Mouse (Mus musculus) gastrocnemius, adult 2 months (tissue): ENCODE data around the gene Orai2. TPM values are rescaled to one million over a fixed set of nuclear protein-coding genes. Genes with fewer than 3 reads are reported as not detected.
"Not testable (repeated sequence)": the region's sequence is repeated elsewhere in the genome, so short reads cannot be mapped to it uniquely, and the experiment has no call there.

Experiments used
- DNase-seq: peaks from one replicate; pipeline ENCODE4 v3.0.0; 2022
- H3K27ac ChIP-seq: fragments of 200-600 bp; 2 replicates; pipeline ENCODE4 v1.8.1; 2022; ENCODE audit warnings: mild to moderate bottlenecking
- H3K4me3 ChIP-seq: fragments of 200-600 bp; 2 replicates; pipeline ENCODE4 v1.8.1; 2022; ENCODE audit warnings: mild to moderate bottlenecking, moderate library complexity
- CTCF ChIP-seq: fragments of 200-600 bp; IDR thresholded peaks from 2 replicates; pipeline ENCODE4 v1.8.1; 2022; ENCODE audit warnings: antibody characterized with exemption, mild to moderate bottlenecking, moderate library complexity
- intact Hi-C: fragments of 180-260 bp; cut with DNase I; formaldehyde crosslinking; loops from one replicate; pipeline ENCODE4 v1.15.1; 2025
- total RNA-seq, 2 experiments: library from RNA; stranded (reverse); gene quantifications; 2 replicates each; pipeline ENCODE4 v1.2.3; 2021

Orai2 gene
- total RNA-seq, 2 experiments from 2014 or later: 0.43 to 0.75 TPM

DNA sequence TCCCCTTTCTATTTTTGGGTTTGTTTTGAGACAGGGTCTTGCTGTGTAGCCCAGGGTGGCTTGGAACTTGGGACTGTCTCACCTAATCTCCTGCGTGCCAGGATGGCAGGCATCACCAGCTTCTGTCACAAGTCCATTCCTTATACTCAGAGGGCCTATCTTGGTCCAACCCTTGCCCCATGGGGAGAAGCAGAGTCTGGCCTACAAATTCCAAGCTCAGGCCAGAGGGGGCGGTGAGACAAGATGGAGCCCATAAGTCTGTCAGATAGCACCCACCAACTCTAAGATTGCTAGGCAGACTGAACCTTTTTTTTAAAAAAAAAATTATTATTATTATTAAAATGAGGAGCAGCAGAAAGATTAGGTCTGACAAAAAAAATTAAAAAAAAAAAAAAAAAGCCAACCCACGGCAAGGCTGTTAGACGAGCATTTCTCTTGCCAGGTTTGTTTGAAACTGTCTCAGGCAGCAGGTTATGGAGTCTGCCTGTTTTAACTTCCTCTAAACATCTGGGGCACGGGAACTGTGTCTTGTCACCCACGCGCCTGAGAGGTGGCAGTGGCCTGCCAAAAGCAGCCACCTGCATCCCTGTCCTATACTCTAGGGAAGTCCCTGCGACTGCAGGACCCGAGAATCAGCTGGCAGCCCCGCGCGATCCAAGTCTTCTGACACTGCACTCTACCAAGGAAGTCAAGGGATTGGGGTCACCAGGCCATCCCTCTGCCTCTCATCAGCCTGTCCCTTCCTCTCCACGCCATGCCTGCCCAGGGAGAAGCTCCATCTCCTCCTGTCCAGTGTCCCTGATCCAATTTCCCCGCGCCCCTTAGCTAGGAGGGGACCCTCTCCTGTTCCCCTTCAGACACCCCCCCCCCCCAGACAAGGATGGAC is 644 bp downstream of the Orai2 start:
- intact Hi-C loops: no loop called here
- no peak for TF ChIP-seq CTCF
- peak overlapping the region; percentile 73 for H3K4me3 ChIP-seq
- DNase-seq: peak; percentile 39
- H3K27ac ChIP-seq: peak overlapping the region; percentile 69

DNA sequence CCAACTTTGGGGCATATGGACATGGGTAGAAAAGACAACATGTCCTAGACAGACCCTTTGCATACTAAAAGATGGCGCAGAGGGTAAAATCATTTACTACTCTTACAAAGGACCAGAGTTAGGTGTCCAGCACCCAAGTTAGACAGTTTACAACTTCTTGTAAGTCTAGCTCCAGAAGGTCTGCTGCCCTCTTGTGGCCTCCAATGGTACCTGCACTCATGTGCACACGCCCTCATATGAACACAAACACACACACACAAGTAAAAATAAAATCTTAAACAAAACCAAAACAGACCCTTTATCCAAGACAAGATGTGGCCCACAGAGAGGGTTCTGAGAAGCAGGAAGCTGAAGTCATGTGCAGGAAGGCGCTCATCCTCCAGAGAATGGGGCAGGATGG is 2.4 kb downstream of the Orai2 start:
- intact Hi-C loops: no loop called here
- peak; percentile 36 for TF ChIP-seq CTCF
- DNase-seq: no peak
- no peak overlapping the region for H3K4me3 ChIP-seq
- H3K27ac ChIP-seq: no peak overlapping the region

DNA sequence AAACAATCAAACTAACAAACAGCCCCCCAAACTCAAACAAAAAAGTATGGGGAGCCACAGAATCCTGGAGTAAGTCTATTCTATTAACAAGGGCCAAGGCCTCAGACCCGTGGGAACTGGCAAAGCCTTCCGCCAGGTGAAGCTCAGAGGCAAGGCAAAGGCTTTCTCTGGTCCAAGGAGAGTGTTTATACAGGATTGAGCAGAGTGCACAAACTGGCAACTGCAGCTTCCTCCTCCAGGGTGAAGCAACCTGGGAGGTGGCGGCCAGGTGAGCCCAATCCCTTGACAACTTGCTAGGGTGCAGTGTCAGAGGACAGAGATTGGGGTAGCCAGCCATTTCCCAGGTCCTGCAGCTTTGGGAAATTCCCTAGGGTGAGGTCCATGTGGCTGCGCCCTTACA is 3.2 kb downstream of the Orai2 start:
- no peak for DNase-seq
- no peak overlapping the region for H3K27ac ChIP-seq
- TF ChIP-seq CTCF: no peak
- no peak overlapping the region for H3K4me3 ChIP-seq
- intact Hi-C loops: no loop called here

DNA sequence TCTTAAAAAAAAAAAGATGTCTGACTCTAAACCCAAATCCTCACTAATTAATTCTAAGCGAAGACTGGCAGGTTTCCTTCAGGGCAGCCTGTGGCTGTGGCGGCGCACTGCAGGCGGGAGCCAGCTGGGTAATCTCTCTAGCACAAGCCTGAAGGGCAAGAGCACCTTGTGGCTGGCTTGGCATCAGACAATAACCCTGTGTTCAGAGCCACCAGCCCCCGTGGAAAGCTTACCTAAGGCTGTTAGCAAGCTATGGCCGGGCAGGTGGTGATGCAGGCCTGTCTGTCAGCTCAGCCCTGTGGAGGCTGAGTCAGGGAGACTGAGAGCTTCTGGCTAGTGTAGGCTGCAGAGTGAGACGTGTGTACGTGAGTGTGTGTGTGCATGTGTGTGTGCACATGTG is 5.3 kb downstream of the Orai2 start:
- Histone ChIP-seq H3K27ac (no peak overlapping the region), H3K4me3 (no peak overlapping the region)
- no peak for DNase-seq
- TF ChIP-seq CTCF: no peak
- intact Hi-C loops: no loop called here

DNA sequence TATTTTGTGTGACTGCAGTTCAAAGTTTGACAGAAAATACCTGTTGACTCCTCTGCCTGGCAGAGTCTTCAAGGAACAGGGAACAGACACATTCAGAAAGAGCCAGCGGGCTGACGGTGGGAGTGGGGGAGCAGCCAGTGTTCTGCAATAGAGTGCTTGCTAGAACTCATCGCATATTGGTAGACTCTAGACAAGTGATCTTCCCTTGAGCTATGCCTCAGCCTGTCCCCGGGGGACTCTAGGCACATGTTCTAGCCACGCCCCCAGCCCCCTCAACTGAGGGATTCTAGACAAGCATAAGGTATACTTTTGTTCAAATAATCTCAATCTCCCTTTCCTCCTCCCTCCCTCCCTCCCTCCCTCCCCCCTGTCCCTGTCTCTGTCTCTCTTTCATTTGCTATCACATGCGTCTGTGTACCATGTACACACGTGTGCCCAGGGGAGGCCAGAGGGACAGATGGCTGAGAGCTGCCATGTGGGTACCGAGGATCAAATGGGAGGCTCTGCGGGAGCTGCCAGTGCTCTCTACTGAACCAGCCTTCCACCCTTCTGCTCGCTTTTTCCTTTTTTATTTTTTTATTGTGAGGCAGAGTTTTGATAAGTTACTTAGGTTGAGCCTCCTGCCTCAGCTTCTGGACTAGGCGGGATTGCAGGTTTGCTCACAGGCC is 6.6 kb downstream of the Orai2 start:
- no peak for DNase-seq
- H3K4me3 ChIP-seq: no peak overlapping the region
- TF ChIP-seq CTCF: no peak
- intact Hi-C loops: no loop called here
- H3K27ac ChIP-seq: no peak overlapping the region

DNA sequence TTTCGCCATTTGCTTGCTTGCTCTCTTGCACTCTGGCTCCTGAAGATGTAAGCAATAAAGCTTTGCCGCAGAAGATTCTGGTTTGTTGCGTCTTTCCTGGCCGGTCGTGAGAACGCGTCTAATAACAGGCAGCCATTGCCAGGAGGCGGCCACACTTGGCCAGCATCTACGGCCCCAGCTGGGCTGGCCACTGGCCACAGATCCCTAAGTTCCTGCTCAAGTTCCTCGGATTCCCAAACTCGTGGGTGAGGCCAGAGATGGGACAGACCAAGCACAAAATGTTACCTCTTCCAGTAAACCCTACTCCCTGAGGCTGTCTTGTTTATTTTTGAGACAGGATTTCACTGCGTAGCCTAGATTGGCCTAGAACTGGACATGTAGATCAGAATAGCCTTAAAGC is 10.4 kb downstream of the Orai2 start:
- intact Hi-C loops, H3K4me3 ChIP-seq, H3K27ac ChIP-seq: not testable (repeated sequence)
- peak; percentile 83 for DNase-seq

DNA sequence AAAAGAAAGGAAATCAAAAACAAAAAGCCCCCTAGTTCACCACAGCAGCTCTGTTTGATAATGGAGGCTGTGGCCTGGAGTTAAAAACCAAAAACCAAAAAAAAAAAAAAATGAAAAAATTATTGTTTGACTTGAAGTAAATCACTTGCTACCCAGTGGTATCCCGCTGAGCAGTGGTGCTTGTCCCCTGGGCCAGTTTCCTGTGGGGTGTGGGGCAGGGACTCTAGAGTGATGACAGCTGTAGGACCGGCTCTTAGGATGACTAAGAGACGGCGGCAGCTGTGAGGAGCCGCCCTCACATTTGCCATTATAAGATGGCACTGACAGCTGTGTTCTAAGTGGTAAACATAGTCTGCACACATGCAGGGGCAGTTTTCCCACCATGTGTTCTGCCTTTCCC is 15.1 kb downstream of the Orai2 start:
- TF ChIP-seq CTCF: no peak
- peak; percentile 61 for DNase-seq
- H3K4me3 ChIP-seq: no peak overlapping the region
- intact Hi-C loops: no loop called here
- no peak overlapping the region for H3K27ac ChIP-seq

DNA sequence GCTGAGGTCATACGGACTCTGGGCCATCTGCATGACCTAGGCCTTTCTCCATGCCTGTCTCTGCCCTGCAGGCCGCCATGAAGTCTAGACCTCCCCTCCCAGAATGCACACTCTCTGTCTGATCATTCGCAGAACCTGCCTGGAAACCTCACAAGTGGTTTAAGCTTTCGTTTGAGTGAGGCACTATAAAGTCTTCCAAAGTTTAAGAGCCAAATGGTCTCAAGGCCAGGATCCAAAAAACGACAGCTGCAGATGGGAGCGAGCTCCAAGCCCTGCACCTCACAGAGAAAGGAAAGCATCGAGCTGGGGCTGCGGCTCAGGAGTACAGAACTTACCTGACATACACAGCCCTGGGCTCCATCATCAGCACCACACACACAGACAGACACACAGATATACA is 18.1 kb downstream of the Orai2 start:
- no peak for TF ChIP-seq CTCF
- no peak overlapping the region for H3K4me3 ChIP-seq
- intact Hi-C loops: no loop called here
- H3K27ac ChIP-seq: 0 out of 2 replicates have a peak overlapping the region, but pooled peaks have one; percentile 41
- DNase-seq: peak; percentile 50

DNA sequence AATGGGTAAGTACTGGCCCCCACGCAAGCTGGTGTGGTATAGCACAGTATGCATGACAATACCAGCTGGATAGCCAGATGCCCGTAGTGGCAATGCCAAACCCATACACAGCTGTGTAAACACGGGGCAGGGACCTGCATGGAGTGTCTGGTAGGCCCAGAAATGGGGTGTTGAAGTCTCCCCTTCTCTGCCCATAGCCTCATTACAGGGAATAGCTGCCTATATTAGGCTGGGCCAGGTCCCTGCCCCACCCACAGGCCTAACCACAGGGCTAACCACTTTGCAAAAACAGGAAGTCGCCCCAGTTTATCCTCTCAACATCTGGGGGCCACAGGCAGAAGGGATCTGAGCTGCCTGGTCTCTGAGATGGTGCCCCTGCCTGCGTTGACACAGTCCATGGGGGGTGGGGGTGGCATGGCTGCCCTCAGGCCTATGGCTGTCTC is 21.4 kb downstream of the Orai2 start:
- intact Hi-C loops, DNase-seq, H3K4me3 ChIP-seq, H3K27ac ChIP-seq: not testable (repeated sequence)

DNA sequence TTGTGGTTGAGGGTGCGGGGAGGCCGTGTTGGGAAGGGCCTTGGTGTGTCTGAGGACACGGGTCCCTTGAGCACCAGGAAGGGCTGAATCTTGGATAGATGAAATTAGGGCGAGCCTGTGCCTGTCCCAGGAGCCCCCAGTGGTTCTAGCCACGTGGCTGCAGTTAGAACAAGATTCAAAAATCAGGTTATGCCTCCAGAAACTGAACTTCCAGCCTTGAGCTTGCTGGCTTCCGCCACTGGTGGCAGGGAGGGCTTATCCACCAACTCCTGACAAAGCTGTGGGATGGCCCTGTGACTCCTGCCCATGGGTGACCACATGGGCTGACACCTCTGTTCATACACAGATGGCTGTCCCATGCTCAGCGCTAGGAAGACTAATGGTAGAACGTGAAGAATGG is 22.8 kb downstream of the Orai2 start:
- TF ChIP-seq CTCF: no peak
- intact Hi-C loops: no loop called here
- H3K4me3 ChIP-seq: no peak overlapping the region
- DNase-seq: peak; percentile 29
- no peak overlapping the region for H3K27ac ChIP-seq

DNA sequence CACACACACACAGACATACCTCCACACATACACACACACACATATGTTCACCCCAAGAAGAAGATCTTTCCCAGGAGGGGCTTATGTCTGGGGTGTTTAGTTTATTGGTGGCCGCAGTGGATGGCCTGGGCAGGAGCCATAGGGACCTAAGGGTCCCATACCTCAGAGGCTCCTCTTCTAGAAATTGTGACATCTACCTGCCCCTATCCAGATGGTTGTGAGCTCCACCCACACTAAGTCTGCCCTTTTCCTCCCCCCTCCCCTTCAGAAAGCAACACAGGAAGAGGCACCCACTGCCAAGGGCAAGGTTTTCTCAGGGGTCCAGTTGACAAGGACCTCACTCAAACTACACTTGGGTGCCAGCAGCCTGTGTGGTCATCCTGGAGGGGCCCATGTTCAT is 23.6 kb downstream of the Orai2 start:
- Histone ChIP-seq H3K4me3 (no peak overlapping the region), H3K27ac (no peak overlapping the region)
- DNase-seq: no peak
- intact Hi-C loops: no loop called here
- no peak for TF ChIP-seq CTCF

DNA sequence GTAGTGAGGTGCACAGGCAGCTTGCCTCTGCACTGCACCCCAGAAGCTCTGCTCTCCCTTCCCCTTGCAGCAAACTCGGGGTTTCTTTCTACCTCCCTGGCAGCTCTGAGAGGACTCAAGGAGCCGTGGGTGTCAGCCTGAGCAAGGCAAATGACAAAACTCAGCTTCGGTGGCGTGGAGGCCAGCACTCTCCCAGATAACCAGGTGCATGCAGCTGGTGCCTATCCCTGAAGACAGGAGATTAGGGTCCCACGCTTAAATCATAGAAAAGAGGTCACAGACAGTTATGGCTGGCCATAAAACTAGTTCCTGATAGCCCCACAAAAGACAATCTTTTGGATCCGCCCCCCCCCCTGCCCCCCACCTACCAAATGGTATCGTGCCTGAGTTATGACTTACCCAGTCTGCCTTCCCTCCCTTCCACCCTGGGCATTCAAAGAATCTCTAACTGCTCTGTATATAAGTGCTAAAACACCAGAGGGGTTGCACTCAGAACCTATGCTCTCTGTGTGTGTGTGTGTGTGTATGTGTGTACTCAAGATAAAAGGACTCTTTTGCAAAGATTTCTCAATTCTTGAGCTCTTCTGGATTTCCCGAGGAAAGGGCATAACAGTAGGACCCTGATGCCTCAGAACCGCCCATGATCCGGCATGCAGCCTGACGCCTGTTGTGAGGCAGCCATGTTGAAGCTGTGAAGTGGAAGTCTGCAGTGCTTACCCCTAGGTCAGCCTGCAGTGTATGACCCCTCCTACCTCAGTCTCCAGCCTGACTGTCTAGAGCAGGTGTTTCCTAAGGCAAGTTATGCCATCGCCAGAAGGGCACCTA is 25.7 kb downstream of the Orai2 start:
- DNase-seq: no peak
- no peak overlapping the region for H3K27ac ChIP-seq
- intact Hi-C loops: loop anchor here (2.0 kb wide), 1 partner anchor 40 kb away; no protein-coding TSS in a partner anchor
- H3K4me3 ChIP-seq: no peak overlapping the region
- no peak for TF ChIP-seq CTCF

DNA sequence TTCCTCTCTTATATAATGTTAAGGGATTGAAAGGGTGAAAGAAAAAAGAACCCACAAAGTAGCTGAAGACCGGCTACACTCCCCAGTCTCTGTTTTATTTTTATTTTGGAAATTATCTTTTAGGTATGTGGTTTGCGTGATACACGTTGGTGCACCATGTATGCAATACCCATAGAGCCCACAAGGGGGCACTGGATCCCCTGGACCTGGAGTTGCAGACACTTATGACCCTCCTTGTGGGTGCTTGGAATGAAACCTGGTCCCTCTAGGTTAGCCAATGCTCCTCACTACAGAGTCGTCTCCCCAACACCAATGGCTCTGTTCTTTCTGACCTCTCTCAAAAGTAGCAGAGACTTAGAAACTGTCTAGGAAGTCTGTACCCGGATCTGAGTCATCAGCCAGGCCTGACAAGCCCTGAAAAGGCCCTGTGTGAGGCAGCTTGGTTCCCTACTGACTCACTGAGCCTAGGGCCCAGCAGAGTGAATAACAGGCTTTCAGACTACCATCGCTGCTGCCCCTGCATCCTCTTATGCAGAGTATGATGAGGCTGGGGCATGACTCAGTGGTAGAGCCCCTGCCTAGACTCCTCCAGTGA is 27.3 kb downstream of the Orai2 start:
- intact Hi-C loops: no loop called here

More for the DNA sequence above, 27.3 kb downstream of the Orai2 start:
- DNase-seq: no peak
- peak; percentile 54 for TF ChIP-seq CTCF
- no peak overlapping the region for H3K27ac ChIP-seq
- H3K4me3 ChIP-seq: no peak overlapping the region
